Mouse (Mus musculus) cerebellum, adult 8-10 months (tissue): Measurements from ENCODE around the gene Zscan20.
"Not testable (repeated sequence)": the region's sequence is repeated elsewhere in the genome, so short reads cannot be mapped to it uniquely, and the experiment has no call there.

Experiments used
- DNase-seq: peaks from one replicate; pipeline ENCODE4 v3.0.0; 2022

Gene Zscan20

DNA sequence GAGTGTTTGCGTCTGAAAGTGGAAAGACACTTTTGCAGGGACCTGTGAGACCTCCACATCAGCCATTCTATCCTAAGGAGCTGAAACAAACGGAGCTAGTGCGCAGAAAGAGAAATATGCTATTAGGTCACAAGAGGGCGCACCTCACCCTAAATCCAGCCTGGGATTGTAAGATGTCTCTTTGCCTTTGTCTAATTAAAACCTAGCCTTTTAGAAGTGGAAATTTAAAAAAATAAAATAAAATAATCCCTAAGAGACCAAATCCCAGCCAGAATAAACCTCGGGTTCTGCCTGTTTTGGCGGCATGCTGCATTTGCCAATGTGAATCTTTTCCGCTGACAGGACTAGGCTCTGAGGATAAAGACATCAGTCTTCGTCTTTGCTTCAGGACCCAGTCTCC is 3.4 kb upstream of the Zscan20 start:
- DNase-seq = peak; percentile 60

DNA sequence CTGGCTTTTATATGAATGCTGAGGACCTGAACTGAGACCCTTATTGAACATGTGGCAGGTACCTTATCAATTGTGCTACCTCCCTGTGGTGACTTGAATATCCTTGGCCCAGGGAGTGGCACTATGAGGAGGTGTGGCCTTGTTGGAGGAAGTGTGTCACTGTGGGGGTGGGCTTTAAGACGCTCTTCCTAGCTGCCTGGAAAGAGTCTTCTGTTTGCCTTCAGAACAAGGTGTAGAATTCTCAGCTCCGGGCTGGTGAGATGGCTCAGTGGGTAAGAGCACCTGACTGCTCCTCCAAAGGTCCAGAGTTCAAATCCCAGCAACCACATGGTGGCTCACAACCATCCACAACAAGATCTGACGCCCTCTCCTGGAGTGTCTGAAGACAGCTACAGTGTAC is 1.8 kb upstream of the Zscan20 start:
- not testable (repeated sequence) for DNase-seq

DNA sequence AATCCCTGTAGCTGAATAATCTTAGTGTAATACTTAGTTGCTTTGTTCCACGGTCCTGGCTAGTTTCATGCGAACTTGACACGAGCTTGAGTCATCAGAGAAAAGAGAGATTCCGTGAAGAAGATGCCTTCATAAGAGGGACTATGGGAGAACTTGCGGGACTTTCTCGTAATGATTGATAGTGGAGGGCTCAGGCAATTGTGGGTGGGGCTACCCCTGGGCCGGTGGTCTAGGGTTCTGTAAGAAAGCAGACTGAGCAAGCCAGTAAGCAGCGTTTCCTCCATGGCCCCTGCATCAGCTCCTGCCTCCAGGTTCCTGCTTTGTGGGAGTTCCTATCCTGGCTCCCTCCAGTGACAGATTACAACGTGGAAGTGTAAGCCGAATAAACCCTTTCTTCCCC is 808 bp upstream of the Zscan20 start:
- no peak for DNase-seq

DNA sequence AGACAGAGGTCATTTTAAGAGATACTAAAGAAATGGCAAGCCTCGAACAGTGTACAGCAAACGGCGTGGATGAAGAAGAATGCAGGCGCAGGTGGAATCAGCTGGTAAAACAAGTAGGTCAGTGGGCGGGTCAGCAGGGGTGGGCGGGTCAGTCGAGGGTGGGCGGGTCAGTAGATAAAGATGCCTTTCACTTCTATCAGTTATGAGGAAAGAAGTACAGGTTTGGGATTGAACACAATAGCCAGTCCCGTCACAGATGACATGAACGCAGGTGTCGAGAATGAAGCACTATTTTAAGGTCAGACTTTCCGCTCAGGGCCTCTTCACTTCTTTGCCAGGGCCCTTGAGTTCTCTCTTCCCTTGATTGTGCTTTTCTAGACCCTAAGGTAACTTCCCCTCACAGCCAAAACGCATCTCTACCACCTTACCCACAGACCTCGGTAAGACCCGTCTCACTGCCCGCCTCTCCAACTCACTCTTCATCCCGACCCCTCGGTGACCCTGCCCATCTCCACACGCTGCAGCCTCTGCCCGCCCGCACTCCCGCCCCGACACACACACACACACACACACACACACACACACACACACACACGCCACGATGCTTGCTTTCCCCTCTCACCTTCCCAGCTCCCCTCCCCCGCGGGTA is 498 bp downstream of the Zscan20 start:
- no peak for DNase-seq

DNA sequence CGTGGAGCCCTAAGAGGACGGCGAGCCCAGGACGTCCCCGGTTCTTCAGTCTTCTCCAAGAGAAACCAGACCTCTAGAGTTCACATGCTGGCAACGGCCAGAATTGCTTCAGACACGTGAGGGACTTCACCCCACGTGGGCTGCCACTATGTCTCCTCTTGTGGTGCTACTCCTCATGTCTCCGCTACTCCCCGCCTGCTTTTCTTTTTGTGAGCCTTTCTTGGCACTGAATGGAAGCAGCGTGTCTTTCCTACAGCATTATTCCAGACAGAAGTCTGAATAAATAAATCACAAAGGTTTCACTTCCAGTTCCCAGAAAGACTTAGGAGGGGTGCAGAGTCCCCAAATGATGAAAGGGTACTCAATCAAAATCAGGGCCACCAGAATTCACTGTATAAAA is 2.2 kb downstream of the Zscan20 start:
- DNase-seq = no peak

DNA sequence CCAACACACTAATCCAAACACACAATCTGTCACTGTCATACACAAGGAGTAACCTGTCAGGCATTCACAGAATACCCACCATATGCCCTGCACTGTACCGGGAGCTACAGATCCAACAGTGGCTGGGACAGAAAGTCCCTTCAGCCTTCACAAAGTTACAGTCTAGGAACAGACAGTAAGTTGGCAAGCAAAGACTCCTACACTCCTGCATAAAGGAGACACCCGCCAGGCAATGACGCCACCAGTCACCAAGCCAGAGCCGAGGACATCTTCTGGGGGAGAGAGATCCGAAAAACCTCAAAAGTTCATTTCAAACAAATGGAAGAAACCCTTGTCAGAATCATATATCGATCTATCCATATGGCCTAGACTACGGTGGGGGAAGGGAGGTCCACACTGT is 3.3 kb downstream of the Zscan20 start:
- no peak for DNase-seq

DNA sequence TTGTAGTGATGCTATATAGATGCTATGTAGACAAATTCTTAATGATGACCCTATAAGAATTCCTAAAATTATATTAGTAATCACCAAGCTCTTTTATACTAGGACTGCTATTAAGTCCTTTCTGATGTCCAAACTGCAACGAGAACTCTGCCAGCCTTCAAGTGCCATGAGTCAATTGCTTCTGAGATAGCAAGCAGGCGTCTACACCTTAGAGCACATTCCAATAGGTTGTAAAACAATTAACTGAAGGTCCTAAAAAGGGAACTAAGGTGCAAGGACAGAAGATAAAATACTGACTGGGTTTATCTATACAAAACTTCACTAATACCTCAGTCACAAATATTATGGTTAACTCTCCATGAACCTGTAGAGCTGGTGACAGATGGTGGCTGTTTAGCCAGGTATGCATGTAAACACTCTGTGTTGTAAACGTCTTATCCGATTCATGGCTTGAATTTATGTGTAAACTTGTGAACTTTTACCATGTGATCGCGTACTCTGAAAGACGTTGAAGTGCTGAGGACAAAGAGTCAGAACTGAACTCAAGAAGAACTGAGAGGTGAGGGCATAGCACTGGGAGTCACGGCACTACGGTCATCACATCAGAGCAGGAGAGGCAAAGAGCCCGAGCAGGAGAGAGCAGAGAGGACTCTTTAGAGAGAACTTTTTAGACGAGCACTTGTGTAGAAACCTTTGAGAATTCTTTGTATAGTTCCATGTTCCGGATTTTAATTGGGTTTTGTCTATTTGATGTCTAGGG is 11.9 kb downstream of the Zscan20 start:
- no peak for DNase-seq

DNA sequence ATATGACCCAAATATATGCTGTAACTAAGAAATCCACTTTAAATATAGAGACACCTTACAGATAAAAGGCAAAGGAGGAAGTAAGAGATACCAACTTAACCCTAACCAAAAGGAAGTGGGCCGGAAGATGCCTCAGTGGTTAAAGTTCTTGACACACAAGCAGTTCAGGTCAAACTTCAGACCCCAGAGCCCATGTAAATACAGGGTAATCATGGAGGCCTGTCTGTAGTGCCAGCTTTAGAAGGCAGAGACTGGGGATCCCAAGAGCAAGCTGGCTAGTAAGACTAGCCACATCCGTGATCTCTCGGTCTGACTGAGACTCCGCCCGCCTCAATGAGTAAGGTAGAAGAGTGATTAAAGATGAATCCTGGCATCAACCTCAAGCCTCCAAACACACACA is 15.8 kb downstream of the Zscan20 start:
- DNase-seq = no peak

DNA sequence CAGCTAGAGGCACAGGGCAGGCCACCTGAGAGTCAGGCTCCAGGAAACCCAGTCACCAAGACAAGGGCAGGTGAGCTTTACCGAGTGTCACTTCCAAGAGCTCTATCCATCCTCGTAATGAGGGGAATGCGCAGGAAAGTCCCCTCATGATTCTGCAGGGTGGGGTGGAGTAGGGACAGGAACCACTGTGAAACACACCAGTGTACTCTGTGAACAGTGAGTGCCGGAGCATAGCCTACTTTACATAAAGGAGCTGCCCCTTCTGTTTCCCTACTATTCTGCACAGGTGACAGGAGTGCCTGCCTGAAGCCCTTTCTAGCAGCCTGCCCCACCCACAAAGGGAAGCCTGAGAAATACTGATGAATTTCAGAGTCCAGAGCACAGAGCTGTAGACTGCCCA is 16.6 kb downstream of the Zscan20 start:
- no peak for DNase-seq

DNA sequence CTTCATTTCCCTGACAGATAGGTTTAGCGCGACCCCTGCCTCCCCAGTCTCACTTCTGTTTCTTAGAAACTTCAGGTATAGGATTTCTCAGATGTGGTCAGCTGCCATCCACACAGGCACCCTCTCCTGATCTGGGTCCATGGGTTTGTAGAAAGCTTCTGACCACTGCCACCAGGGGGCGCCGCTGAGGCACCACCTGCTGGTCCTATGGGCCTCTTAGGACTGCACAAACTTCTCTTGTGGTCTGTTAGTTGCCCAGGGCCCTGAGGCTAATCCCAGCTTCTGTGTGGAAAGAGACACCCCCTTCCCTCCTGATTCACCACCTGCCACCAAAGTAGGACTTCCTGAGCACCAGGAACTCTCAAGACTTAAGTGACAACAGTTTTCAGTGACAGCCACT is 30.7 kb downstream of the Zscan20 start:
- no peak for DNase-seq

DNA sequence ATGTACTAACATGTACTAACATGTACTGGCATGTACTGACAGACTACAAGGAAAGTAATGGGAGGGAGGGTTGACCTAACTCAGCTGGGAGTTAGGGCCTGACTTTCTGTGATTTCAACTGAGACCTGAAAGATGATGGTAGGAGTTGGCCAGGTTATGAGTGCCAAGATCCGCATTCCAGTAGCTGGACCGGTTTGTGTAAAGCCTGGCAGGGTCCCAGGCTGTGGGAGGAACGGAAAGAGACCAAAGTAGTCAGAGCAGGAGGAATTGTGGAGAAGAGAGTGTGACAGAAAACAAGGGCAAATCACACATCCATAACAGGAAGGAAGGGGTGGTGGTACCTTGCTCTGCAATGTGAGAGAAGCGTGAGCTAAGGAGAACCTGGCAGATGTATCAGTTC is 34.1 kb downstream of the Zscan20 start:
- no peak for DNase-seq

DNA sequence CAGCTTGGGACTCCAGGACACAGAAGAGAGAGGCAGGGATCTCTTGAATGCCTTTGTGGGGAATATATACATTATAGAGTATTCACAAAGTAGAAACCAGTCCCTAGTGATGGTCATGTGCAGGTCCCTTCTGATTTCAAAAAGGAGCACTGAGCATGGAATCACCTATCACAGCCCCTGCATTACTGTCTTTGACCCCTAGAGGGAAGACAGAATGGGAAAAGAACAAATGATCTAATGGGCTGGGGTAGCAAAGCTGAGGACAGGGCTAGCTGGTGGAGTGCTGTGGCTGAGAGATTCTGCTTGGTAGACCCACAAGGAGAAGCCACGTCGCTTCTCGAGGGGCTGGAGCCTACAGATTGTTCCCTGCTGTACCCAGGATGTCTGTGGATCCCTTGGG is 49.6 kb downstream of the Zscan20 start:
- no peak for DNase-seq

DNA sequence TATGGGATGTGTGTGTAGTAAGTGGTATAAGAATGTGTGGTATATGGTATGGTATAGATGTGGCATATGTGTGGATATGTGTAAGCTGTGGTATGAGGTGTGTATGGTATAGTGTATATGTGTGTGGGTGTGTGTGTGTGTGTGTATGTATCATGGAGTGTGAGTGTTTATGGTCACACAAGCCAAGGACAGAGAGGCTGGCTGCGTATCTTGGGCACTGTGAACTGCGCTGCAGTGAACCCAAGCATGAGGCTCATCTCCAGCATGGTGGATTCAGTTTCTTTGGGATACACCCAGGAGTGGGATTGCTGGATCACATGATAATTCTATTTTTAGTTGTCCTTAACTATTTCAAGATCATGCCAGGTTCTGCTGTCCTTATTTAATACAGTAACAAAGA is 55.7 kb downstream of the Zscan20 start:
- no peak for DNase-seq

DNA sequence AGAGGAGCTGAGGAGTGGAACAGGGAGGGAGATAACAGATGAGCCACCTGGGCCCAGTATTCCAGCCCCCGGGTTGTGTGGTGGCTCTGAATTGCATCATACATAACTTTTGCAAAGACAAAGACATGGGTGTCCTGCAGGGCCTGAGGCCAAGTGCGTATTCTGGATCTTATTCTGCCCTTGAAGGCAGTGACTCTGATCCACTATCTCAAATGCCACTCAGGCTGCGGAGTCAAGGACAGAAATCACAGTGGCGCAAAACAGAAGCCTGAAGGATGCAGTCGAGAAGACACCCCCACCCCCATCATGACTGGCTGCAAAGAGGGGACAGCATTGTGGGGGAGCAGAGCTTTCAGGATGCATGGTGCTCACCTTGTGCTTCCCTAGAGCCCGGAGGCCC is 59.1 kb downstream of the Zscan20 start:
- DNase-seq = no peak

DNA sequence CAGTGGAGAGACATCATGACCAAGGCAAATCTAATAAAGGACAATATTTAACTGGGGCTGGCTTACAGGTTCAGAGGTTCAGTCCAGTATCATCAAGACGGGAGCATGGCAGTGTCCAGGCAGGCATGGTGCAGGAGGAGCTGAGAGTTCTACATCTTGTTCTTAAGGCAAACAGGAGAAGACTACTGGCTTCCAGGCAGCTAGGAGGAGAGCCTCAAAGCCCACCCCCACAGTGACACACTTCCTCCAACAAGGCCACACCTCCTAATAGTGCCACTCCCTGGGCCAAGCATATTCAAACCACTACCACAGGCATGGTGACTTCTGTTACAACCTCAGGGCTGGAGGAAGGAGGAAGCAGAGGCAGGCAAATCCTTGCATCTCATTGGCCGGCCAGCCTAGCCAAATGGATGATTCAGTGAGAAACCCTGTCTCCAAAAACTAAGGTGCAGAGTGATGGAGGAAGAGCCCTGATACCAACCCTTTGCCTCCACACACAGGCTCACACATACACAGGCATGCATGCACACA is 65.9 kb downstream of the Zscan20 start:
- not testable (repeated sequence) for DNase-seq

DNA sequence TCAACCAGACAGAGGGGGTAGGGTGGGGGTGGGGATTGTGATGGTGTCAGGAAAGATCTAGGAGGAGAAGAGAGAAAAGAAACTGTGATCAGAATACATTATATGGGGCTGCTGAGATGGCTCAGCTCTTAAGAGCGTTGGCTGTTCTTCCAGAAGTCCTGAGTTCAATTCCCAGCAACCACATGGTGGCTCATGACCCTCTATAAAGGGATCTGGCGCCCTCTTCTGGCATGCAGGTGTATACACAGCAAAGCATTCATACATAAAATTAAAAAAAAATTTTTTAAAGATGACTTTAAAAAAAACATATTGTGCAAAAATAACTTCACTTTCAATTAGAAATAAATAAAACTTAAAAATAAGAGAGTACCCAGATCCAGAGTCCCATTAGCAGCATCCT is 66.5 kb downstream of the Zscan20 start:
- DNase-seq = peak; percentile 32
